Mouse (Mus musculus) hindbrain, embryonic 11.5 days (tissue): ENCODE data around the gene Megf6. TPM values are rescaled to one million over a fixed set of nuclear protein-coding genes. Genes with fewer than 3 reads are reported as not detected.

ENCODE experiments used
- ATAC-seq: fragments of 200-750 bp; cut with Nextera tagmentation; 2 replicates; pipeline ENCODE4 v1.8.0; 2017; ENCODE audit warnings: mild to moderate bottlenecking, moderate TSS enrichment, moderate library complexity; ENCODE audit not compliant: low FRiP score
- DNase-seq: peaks from one replicate; pipeline ENCODE4 v3.0.0-alpha.2; 2015; ENCODE audit warnings: low spot score
- H3K27ac ChIP-seq: fragments of 300-500 bp; sonication (generic); 2 replicates; pipeline ENCODE4 v1.5.1; 2014; ENCODE audit warnings: mild to moderate bottlenecking, low read depth, low read length
- H3K27me3 ChIP-seq: fragments of 300-500 bp; sonication (generic); 2 replicates; pipeline ENCODE4 v1.6.1; 2014; ENCODE audit warnings: mild to moderate bottlenecking, low read length, moderate library complexity, mixed read lengths; ENCODE audit not compliant: control insufficient read depth, insufficient read depth
- H3K36me3 ChIP-seq: fragments of 300-500 bp; sonication (generic); 2 replicates; pipeline ENCODE4 v1.6.1; 2014; ENCODE audit warnings: mild to moderate bottlenecking, low read length, moderate library complexity, mixed read lengths; ENCODE audit not compliant: control insufficient read depth, insufficient read depth
- H3K4me1 ChIP-seq: fragments of 300-500 bp; sonication (generic); replicated peaks from 2 replicates; pipeline ENCODE4 v1.6.1; 2014; ENCODE audit warnings: low read length, mixed read lengths; ENCODE audit not compliant: control insufficient read depth, insufficient read depth
- H3K4me2 ChIP-seq: fragments of 300-500 bp; sonication (generic); replicated peaks from 2 replicates; pipeline ENCODE4 v1.6.1; 2014; ENCODE audit warnings: mild to moderate bottlenecking, low read depth, low read length
- H3K4me3 ChIP-seq: fragments of 300-500 bp; sonication (generic); 2 replicates; pipeline ENCODE4 v1.5.1; 2014; ENCODE audit warnings: low read depth, low read length
- H3K9ac ChIP-seq: fragments of 300-500 bp; sonication (generic); 2 replicates; pipeline ENCODE4 v1.6.1; 2014; ENCODE audit warnings: low read depth, low read length
- H3K9me3 ChIP-seq: fragments of 300-500 bp; sonication (generic); 2 replicates; pipeline ENCODE4 v1.6.1; 2016; ENCODE audit warnings: low read length; ENCODE audit not compliant: control insufficient read depth
- WGBS: fragments of 180-500 bp; shearing (Covaris S2); extraction: QIAGEN DNeasy Blood & Tissue Kit; methylation state at CpG from one replicate; pipeline ENCODE4 v1.1.7; 2014; 5-methylcytosine and 5-hydroxymethylcytosine counted together
- polyA plus RNA-seq: library from polyadenylated mRNA; unstranded; fragments of >200 nt; fragmentation: Nextera tagmentation; extraction: Ambion mirVana; gene quantifications from 2 replicates; pipeline ENCODE4 v1.2.1, GENCODE M21; 2014

The Megf6 gene
- polyA plus RNA-seq, 1 experiment from 2014 or later: 18.2 TPM

DNA sequence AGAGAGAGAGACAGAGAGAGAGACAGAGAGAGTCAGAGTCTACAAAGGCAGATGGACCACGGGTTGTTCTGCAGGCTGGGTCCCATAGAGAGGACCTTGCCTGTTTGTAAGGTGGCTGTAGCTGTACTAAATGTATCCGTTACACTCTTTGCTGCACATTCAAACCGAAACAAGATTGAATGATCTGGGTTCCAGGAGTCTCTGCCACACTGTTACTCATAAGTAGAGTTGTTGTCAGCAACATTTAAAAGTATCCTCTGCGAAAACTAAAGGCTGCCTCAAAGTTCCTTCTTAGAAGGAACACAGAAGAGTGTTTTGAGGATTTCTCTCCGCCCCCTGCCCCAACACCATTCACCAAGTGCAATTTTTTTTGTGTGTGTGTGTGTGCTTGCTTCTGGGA lies 33.4 kb upstream of the Megf6 start:
- Histone ChIP-seq H3K4me2 (no peak overlapping the region), H3K4me1 (peaks cover 10% of the 10 kb centered on the region; the same call in 1 of the 2 replicates), H3K9ac (no peak overlapping the region), H3K27ac (no peak overlapping the region), H3K9me3 (no peaks in the 10 kb centered on the region), H3K36me3 (no peaks in the 10 kb centered on the region), H3K27me3 (peaks cover 50% of the 10 kb centered on the region), H3K4me3 (no peak overlapping the region)
- WGBS: 66% methylated on average over 5 of the region's 5 CpGs
- ATAC-seq (no peak), DNase-seq (no peak)

DNA sequence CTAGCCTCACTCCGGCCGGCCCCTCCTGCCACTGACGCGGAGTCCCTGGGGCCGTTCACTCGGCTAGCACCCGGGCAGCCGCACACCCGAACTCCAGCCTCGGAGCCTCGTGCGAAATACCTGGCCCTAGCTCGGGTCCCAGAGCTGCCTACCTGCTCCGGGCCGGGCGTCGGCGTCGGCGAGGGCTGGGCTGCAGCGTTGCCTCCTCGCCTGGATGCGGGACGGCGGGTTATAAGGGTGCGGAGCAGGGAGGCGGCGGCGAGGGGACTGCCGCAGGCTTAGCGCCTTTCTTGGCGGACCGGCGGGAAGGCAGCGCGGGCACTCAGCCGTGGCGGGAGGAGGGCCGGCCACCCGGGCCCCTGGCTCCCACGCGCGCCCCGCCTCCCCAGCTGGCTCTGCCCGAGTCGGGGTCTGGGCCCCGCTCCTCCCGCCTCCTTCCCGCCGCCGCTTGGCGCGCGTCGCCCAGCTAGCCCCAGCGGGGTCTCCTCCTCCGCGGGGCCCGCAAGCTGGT lies 30.8 kb upstream of the Megf6 start:
- Histone ChIP-seq H3K36me3 (no peaks in the 10 kb centered on the region), H3K4me1 (peaks cover 10% of the 10 kb centered on the region; the same call in 1 of the 2 replicates), H3K4me2 (peak overlapping the region; percentile 84), H3K4me3 (peak overlapping the region; percentile 40), H3K27me3 (peaks cover 50% of the 10 kb centered on the region), H3K9me3 (no peaks in the 10 kb centered on the region), H3K9ac (peak overlapping the region; percentile 48; the same call in 1 of the 2 replicates), H3K27ac (no peak overlapping the region)
- under 1% methylated on average over 53 of the region's 59 CpGs for WGBS
- DNase-seq (no peak), ATAC-seq (no peak)

DNA sequence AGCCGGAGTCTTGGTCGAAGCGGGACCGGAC lies 30.5 kb upstream of the Megf6 start, which contains the start of gene Trp73:
TSS of gene Trp73 (minus strand) at position 27 of the 31 bp plus-strand sequence.
- Histone ChIP-seq H3K4me3 (peak within 1 kb of the TSS; percentile 40), H3K36me3 (no peaks in the 10 kb centered on the region), H3K27me3 (peaks cover 50% of the 10 kb centered on the region), H3K9me3 (no peaks in the 10 kb centered on the region), H3K4me1 (peaks cover 10% of the 10 kb centered on the region; the same call in 1 of the 2 replicates), H3K27ac (no peak within 1 kb of the TSS), H3K4me2 (peak within 1 kb of the TSS; percentile 84), H3K9ac (peak within 1 kb of the TSS; percentile 48; the same call in 1 of the 2 replicates)
- DNase-seq: no peak
- no peak for ATAC-seq
- WGBS: 0% methylated on average over 4 of the region's 4 CpGs

DNA sequence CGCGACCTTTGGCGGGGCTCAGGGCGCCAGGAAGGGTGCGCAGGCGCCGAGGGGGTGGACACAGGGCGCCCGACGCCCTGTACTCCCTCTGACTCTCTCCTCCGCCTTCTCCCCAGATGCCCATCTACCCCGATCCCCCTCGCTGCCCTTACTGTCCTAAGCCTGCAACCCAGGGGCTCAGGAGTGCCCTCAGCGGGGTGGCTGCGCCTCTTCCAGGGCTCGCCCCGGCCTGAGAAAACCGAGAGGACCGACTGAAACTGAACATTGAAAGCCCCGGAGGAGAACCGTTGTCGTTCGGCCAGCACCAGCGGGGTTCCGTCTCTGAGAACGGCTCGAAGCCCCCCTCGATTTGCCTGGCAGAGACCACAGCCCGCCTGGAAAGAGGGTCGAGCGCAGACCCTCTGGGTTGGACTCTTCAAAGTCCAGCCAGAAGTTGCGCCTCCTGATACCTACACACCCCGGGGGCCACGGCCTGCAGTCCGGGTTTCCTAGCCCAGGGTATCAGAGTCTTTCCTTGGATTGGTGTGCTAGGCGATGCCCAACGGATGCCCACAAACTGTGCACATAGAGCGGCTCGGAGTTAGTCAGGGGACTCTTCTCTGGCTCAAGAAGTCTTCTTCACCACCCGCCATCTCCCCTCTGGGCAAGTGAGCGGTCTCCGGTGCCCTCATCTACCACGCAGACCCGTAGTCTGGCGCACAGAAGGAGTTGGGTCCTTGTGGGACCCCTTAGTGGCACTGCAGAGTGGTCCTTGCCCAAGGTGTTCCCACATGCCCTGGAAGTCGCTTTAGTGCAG lies 30.1 kb upstream of the Megf6 start:
- DNase-seq (peak; percentile 65), ATAC-seq (no peak)
- Histone ChIP-seq H3K9me3 (no peaks in the 10 kb centered on the region), H3K4me2 (peak overlapping the region; percentile 84), H3K36me3 (no peaks in the 10 kb centered on the region), H3K4me3 (peak overlapping the region; percentile 40), H3K4me1 (peaks cover 10% of the 10 kb centered on the region; the same call in 1 of the 2 replicates), H3K27me3 (peaks cover 50% of the 10 kb centered on the region), H3K27ac (no peak overlapping the region), H3K9ac (peak overlapping the region; percentile 48; the same call in 1 of the 2 replicates)
- 1% methylated on average over 44 of the region's 46 CpGs for WGBS

DNA sequence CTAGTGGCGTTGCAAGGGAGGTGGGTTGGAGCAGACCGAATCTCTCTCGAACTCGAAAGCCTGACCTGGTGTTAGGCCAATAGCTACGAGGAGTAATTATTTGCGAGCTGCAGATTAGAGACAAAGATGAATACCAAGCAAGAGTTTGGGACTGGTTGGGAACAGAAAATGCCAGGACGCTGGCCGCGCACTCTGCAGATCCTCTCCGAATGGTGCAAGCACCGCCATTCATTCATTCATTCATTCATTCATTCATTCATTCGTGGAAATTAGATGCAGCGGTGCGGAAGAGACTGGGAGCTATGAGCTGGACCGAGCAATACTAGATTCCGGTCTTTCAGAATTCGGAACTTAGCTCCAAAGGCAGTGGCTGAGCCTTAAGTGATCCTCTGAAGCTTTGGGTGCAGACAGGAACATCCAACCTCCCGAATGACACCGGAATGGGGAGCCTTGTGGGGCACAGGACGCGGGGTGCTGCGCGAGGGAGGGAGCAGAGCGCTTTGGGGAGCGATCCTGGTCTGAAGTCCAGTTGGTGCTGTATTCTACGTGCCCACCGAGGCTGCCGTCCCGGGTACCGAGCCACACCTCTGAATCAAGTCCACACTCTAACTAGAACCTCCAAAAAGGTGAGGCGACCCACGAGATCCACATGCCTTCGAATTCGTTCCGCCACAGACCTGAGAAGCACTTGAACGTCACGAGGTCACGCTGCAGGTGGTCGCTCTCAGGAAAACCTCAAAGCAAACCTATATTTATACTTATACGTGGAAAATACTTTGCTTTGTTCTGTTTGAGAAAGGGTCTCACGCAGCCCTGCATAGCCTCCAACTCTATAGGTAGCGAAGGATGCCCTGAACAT lies 29.3 kb upstream of the Megf6 start:
- 2% methylated on average over 42 of the region's 42 CpGs for WGBS
- ATAC-seq (no peak), DNase-seq (peak; percentile 58)
- Histone ChIP-seq H3K4me1 (peaks cover 10% of the 10 kb centered on the region; the same call in 1 of the 2 replicates), H3K36me3 (no peaks in the 10 kb centered on the region), H3K27me3 (peaks cover 50% of the 10 kb centered on the region), H3K9ac (no peak overlapping the region), H3K9me3 (no peaks in the 10 kb centered on the region), H3K4me2 (no peak overlapping the region), H3K27ac (no peak overlapping the region), H3K4me3 (no peak overlapping the region)

DNA sequence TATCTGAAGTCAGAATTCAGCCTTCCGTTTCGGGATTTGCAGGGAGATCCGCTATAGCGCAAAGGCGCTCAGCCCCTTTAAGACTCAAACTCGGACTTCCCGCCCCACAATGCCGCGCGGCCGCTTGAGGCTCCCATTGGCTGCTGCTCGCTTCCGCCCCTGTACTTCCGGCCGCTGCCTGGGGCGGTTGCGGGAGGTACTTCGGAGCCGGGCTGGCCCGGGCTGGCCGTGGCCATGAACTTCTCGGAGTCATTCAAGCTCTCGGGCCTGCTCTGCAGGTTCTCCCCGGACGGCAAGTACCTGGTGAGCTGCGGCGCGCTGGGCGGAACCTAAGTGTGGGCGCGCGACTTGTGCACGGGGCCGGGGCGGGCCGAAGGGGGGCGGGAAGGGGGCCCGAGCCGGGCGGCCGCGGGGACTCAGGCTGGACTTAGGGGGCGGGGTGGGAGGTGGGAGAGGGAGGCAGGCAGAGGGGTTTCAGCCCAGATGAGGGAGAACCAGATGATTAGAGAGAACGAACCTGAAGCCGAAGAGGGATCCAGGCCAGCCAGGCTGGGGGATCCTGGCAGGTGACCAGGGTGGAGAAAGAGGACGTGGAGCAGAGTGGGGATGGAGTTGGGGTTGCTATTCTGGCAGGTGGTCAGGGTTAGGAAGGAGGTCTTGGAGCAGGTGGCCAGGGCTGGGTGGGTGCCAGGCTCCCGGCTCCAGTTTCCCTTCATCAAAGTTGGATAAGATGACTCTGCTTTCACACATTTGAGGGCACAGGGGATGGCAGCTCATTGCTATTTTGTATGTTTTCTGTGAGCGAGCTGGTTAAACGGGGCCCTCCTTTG lies 28.1 kb upstream of the Megf6 start, which contains the start of gene Wrap73:
TSS of gene Wrap73 (plus strand) at position 162 of the 830 bp plus-strand sequence.
- DNase-seq (peak; percentile 95), ATAC-seq (peak; percentile 92)
- Histone ChIP-seq H3K4me1 (peaks cover 10% of the 10 kb centered on the region; the same call in 1 of the 2 replicates), H3K27ac (no peak within 1 kb of the TSS), H3K27me3 (peaks cover 42% of the 10 kb centered on the region), H3K9me3 (no peaks in the 10 kb centered on the region), H3K36me3 (no peaks in the 10 kb centered on the region), H3K4me2 (peak within 1 kb of the TSS; percentile 47), H3K4me3 (peak within 1 kb of the TSS; percentile 64), H3K9ac (peak within 1 kb of the TSS; percentile 62)
- 3% methylated on average over 47 of the region's 49 CpGs for WGBS

DNA sequence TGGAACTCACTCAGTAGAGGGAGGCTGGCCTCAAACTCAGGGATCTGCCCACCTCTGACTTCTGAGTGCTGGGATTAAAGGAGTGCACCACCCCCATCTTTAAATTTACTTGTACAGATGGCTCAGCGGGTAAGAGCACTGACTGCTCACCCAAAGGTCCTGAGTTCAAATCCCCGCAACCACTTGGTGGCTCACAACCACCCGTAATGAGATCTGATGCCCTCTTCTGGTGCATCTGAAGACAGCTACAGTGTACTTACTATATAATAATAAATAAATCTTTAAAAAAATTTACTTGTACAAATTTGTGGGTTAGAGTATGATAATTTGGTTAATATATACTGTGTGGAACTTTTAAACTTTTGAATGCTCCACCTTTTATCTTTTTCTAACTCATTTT lies 25.8 kb upstream of the Megf6 start:
- H3K27me3 ChIP-seq: peaks cover 20% of the 10 kb centered on the region
- no peak overlapping the region for H3K27ac ChIP-seq
- H3K4me3 ChIP-seq: no peak overlapping the region
- H3K36me3 ChIP-seq: no peaks in the 10 kb centered on the region
- no peak overlapping the region for H3K4me2 ChIP-seq
- DNase-seq (no peak), ATAC-seq (no peak)
- H3K9ac ChIP-seq: no peak overlapping the region
- H3K9me3 ChIP-seq: no peaks in the 10 kb centered on the region
- WGBS: 81% methylated on average over 3 of the region's 3 CpGs
- peaks cover 7% of the 10 kb centered on the region; the same call in 1 of the 2 replicates for H3K4me1 ChIP-seq

DNA sequence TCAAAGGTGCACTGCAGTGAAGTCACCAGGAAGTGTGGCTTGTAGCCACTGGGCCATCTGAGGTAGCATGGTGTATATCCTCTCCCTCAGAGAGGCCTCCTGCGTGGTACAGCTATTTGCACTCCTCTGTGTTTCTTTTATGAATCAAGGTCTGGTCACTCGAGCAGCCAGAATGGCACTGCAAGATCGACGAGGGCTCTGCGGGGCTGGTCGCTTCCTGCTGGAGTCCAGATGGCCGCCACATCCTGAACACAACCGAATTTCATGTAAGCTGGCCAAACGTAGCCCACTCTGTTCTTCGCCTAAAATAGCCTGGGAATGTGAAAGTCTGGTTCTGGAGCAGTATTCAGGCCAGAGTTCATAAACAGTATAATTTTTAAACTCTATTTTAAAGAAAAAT lies 24.2 kb upstream of the Megf6 start:
- ATAC-seq (no peak), DNase-seq (no peak)
- H3K9ac ChIP-seq: no peak overlapping the region
- 80% methylated on average over 10 of the region's 10 CpGs for WGBS
- no peak overlapping the region for H3K27ac ChIP-seq
- no peak overlapping the region for H3K4me2 ChIP-seq
- H3K4me1 ChIP-seq: no peaks in the 10 kb centered on the region
- H3K36me3 ChIP-seq: no peaks in the 10 kb centered on the region
- H3K9me3 ChIP-seq: no peaks in the 10 kb centered on the region
- H3K27me3 ChIP-seq: peaks cover 4% of the 10 kb centered on the region
- H3K4me3 ChIP-seq: no peak overlapping the region
